Mouse (Mus musculus) ES-Bruce4 (cell line): ENCODE results near the gene Ccdc17. TPM values are rescaled to one million over a fixed set of nuclear protein-coding genes. Genes with fewer than 3 reads are reported as not detected.

Experiments
- H3K27ac ChIP-seq: 2 replicates; pipeline ENCODE4 v1.5.1; 2012; ENCODE audit warnings: low read length, inconsistent platforms; ENCODE audit not compliant: insufficient read depth
- H3K27me3 ChIP-seq: 2 replicates; pipeline ENCODE4 v1.6.1; 2012; ENCODE audit warnings: mild to moderate bottlenecking, low read length, inconsistent platforms; ENCODE audit not compliant: control insufficient read depth, poor library complexity, insufficient read depth, severe bottlenecking
- H3K36me3 ChIP-seq: 2 replicates; pipeline ENCODE4 v1.6.1; 2012; ENCODE audit warnings: inconsistent platforms, mild to moderate bottlenecking, low read length, moderate library complexity; ENCODE audit not compliant: control insufficient read depth, poor library complexity, insufficient read depth, severe bottlenecking
- H3K4me1 ChIP-seq: one replicate; pipeline ENCODE4 v1.8.1; 2011; ENCODE audit warnings: low read length; ENCODE audit not compliant: control insufficient read depth, insufficient read depth
- H3K4me3 ChIP-seq: 2 replicates; pipeline ENCODE4 v1.5.1; 2011; ENCODE audit warnings: low read depth, mild to moderate bottlenecking, low read length
- H3K9ac ChIP-seq: 2 replicates; pipeline ENCODE4 v1.6.1; 2012; ENCODE audit warnings: low read depth, mild to moderate bottlenecking, inconsistent platforms; ENCODE audit not compliant: poor library complexity, severe bottlenecking
- H3K9me3 ChIP-seq: replicated peaks from 2 replicates; pipeline ENCODE4 v1.6.1; 2012; ENCODE audit warnings: mild to moderate bottlenecking, low read length, inconsistent platforms; ENCODE audit not compliant: control insufficient read depth, poor library complexity, insufficient read depth, severe bottlenecking
- CTCF ChIP-seq: IDR thresholded peaks from one replicate; pipeline ENCODE4 v1.8.1; 2011; ENCODE audit warnings: low read depth, low read length
- EP300 ChIP-seq: IDR thresholded peaks from 2 replicates; pipeline ENCODE4 v1.6.1; 2011; ENCODE audit warnings: low read depth, low read length; ENCODE audit not compliant: insufficient read depth
- POLR2A ChIP-seq: IDR thresholded peaks from one replicate; pipeline ENCODE4 v1.8.1; 2011; ENCODE audit warnings: low read length; ENCODE audit not compliant: insufficient read depth
- polyA plus RNA-seq: library from polyadenylated mRNA; stranded (reverse); fragments of >200 nt; gene quantifications from 2 replicates; pipeline ENCODE4 v1.2.4, GENCODE M21; 2011; ENCODE audit warnings: low read depth; ENCODE audit not compliant: missing spikeins, insufficient read depth, insufficient read length

Ccdc17 gene
- polyA plus RNA-seq, 1 experiment = 2.7 TPM

DNA sequence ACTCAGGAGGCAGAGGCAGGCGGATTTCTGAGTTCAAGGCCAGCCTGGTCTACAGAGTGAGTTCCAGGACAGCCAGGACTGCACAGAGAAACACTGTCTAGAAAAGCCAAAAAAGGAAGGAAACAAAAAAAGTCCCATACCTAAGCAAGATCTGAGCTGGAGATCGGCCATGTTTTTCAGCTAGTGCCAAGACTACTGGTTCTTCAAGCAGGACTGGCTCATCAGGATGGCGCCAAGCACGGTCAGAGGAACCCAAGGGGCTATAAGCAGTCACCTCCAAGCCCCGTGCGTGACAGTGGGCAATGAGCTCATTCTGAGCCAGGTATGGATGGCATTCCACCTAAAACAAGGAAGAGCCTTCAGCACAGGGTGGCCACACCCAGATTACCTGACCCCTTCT, 42.4 kb downstream of the Ccdc17 start:
- TF ChIP-seq EP300 (no peak), CTCF (no peak), POLR2A (no peak)
- peaks cover 64% of the 10 kb centered on the region for H3K36me3 ChIP-seq

DNA sequence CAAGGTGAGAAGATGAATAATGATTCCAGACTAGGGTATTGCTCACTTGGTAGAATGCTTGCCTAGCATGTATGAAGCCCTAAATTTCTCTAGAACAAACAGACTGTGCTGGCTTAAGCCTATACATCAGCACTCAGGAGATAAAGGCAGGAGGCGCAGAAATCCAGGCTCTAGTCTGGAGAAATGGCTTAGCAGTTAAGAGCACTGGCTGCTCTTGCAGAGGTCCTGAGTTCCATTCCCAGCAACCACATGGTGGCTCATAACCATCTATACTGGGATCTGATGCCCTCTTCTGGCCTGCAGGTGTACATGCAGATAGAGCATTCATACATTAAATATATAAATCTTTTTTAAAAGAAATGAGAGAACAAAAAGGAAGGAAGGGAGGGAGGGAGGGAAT, 45.6 kb downstream of the Ccdc17 start:
- Histone ChIP-seq H3K27me3 (no peaks in the 10 kb centered on the region), H3K27ac (no peak overlapping the region), H3K36me3 (peaks cover 56% of the 10 kb centered on the region), H3K9ac (no peak overlapping the region), H3K4me1 (no peaks in the 10 kb centered on the region), H3K4me3 (no peak overlapping the region), H3K9me3 (no peaks in the 10 kb centered on the region)
- TF ChIP-seq EP300 (no peak), CTCF (no peak), POLR2A (no peak)

More for the DNA sequence above, 42.4 kb downstream of the Ccdc17 start:
- H3K4me3 ChIP-seq = no peak overlapping the region
- no peak overlapping the region for H3K27ac ChIP-seq
- H3K4me1 ChIP-seq = no peaks in the 10 kb centered on the region
- no peaks in the 10 kb centered on the region for H3K9me3 ChIP-seq
- H3K27me3 ChIP-seq = no peaks in the 10 kb centered on the region
- no peak overlapping the region for H3K9ac ChIP-seq

DNA sequence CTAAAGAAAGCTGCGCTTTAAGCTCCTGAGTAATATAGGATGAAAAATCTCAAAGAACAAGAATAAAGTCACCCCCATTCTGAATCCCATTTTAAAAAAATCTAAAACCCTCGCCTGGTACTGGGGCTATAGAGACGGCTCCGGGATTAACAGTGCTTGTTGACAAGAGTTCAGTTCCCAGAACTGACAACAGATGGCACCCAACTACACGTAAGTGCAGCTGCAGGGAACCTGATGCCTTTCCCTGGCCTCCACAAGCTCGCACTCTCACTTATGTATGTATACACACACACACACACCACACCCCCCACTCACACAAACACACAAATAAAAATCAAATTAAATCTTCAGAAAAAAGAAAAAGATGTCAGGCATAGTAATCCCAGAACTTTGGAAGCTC, 47.9 kb downstream of the Ccdc17 start:
- peaks cover 55% of the 10 kb centered on the region for H3K36me3 ChIP-seq
- H3K9me3 ChIP-seq = no peaks in the 10 kb centered on the region
- H3K27me3 ChIP-seq = no peaks in the 10 kb centered on the region
- H3K4me3 ChIP-seq = no peak overlapping the region
- H3K27ac ChIP-seq = no peak overlapping the region
- no peak overlapping the region for H3K9ac ChIP-seq
- H3K4me1 ChIP-seq = no peaks in the 10 kb centered on the region
- peak; percentile 58 for TF ChIP-seq CTCF
- TF ChIP-seq EP300 = no peak

DNA sequence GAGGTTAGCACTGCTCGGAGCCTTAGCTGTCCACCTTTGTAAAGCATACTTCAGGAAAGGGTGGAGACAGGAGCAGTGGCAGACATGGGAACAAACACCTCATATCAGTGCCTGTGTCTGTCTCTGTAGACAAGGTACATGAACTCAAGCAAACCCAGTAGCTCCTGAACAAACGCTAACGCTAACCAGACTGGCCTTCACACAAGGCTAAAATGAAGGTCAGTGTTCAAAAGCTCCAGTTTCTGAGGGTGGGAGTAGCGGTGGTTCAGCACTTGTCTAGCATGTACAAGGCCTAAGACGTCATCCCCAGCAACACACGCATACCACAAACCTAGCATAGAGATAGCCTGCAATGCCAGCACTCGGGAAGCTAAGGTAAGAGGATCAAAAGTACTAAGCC, 49.2 kb downstream of the Ccdc17 start:
- Histone ChIP-seq H3K27ac (no peak overlapping the region), H3K9ac (no peak overlapping the region), H3K36me3 (peaks cover 48% of the 10 kb centered on the region)

DNA sequence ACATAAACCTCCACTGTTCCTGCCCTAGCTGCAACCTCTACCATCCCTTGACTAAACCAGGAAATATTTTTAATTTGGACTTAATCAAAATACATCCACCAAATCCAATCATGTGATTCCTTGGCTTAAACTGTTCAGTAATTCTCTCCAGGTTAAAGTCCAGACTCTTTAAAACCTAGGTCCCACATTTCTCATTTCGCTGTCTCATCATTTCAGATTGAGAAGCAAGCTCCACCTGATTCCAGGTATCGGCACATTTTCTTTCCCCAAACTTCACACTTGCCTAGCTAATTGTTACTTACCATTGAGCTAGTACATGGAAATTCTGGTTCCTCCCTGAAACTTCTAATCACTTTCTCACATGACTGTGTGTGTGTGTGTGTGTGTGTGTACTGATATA, 53.0 kb downstream of the Ccdc17 start:
- peak overlapping the region; percentile 86 for H3K9ac ChIP-seq
- no peak overlapping the region for H3K27ac ChIP-seq
- no peaks in the 10 kb centered on the region for H3K9me3 ChIP-seq
- H3K27me3 ChIP-seq = no peaks in the 10 kb centered on the region
- H3K36me3 ChIP-seq = peaks cover 30% of the 10 kb centered on the region
- no peak for TF ChIP-seq CTCF
- TF ChIP-seq POLR2A = no peak
- TF ChIP-seq EP300 = no peak
- no peak overlapping the region for H3K4me3 ChIP-seq
- no peaks in the 10 kb centered on the region for H3K4me1 ChIP-seq

More for the DNA sequence above, 49.2 kb downstream of the Ccdc17 start:
- no peak for TF ChIP-seq CTCF
- TF ChIP-seq EP300 = no peak
- Histone ChIP-seq H3K4me1 (no peaks in the 10 kb centered on the region), H3K27me3 (no peaks in the 10 kb centered on the region), H3K9me3 (no peaks in the 10 kb centered on the region), H3K4me3 (no peak overlapping the region)

Other genes with a start within 250 kb of the Ccdc17 start
- gene Mast2, start 132.5 kb upstream of the Ccdc17 start, polyA plus RNA-seq = 58.1 and 60.2 TPM in 2 replicates
- 11.1 and 13.2 TPM in 2 replicates for gene Ipp, start 89.1 kb upstream of the Ccdc17 start, polyA plus RNA-seq
- 25.0 and 25.3 TPM in 2 replicates for gene Tmem69, start 40.7 kb upstream of the Ccdc17 start, polyA plus RNA-seq
- 107 TPM in 2 replicates for gene Gpbp1l1, start 39.0 kb upstream of the Ccdc17 start, polyA plus RNA-seq
- 514 and 595 TPM in 2 replicates for gene Nasp, start 31.3 kb downstream of the Ccdc17 start, polyA plus RNA-seq
- gene Akr1a1, start 55.0 kb downstream of the Ccdc17 start, polyA plus RNA-seq = 280 and 291 TPM in 2 replicates
- 1,922 and 2,187 TPM in 2 replicates for gene Prdx1, start 88.9 kb downstream of the Ccdc17 start, polyA plus RNA-seq
- 35.9 and 36.1 TPM in 2 replicates for gene Mmachc, start 111.8 kb downstream of the Ccdc17 start, polyA plus RNA-seq
- gene Ccdc163, start 111.9 kb downstream of the Ccdc17 start, polyA plus RNA-seq = 45.2 and 49.0 TPM in 2 replicates
- 20.6 and 21.9 TPM in 2 replicates for gene Tesk2, start 124.3 kb downstream of the Ccdc17 start, polyA plus RNA-seq
- 14.9 and 19.2 TPM in 2 replicates for gene Toe1, start 211.0 kb downstream of the Ccdc17 start, polyA plus RNA-seq
- 23.6 and 30.0 TPM in 2 replicates for gene Mutyh, start 211.1 kb downstream of the Ccdc17 start, polyA plus RNA-seq
- gene Hpdl, start 225.1 kb downstream of the Ccdc17 start, polyA plus RNA-seq = 3.9 and 4.2 TPM in 2 replicates